Mouse (Mus musculus) limb, embryonic 14.5 days (tissue): ENCODE data around the gene Mtx1. TPM values are rescaled to one million over a fixed set of nuclear protein-coding genes. Genes with fewer than 3 reads are reported as not detected.

Experiments used
- ATAC-seq: fragments of 200-750 bp; cut with Nextera tagmentation; 2 replicates; pipeline ENCODE4 v1.8.0; 2017; ENCODE audit warnings: low read depth, moderate number of reproducible peaks, moderate TSS enrichment; ENCODE audit not compliant: low FRiP score
- DNase-seq: peaks from one replicate; pipeline ENCODE4 v3.0.0-alpha.2; 2015; ENCODE audit warnings: low spot score
- H3K27ac ChIP-seq: fragments of 300-500 bp; sonication (generic); replicated peaks from 2 replicates; pipeline ENCODE4 v1.5.1; 2014; ENCODE audit warnings: low read depth, mild to moderate bottlenecking, low read length, moderate library complexity, mixed read lengths
- H3K27me3 ChIP-seq: fragments of 300-500 bp; sonication (generic); 2 replicates; pipeline ENCODE4 v1.6.1; 2014; ENCODE audit warnings: low read length, mixed read lengths; ENCODE audit not compliant: control insufficient read depth, insufficient read depth
- H3K36me3 ChIP-seq: fragments of 300-500 bp; sonication (generic); 2 replicates; pipeline ENCODE4 v1.6.1; 2014; ENCODE audit warnings: mild to moderate bottlenecking, low read length, moderate library complexity, mixed read lengths; ENCODE audit not compliant: control insufficient read depth, insufficient read depth
- H3K4me1 ChIP-seq: fragments of 300-500 bp; sonication (generic); 2 replicates; pipeline ENCODE4 v1.6.1; 2014; ENCODE audit warnings: antibody characterized with exemption, low read length, mixed read lengths; ENCODE audit not compliant: control insufficient read depth, insufficient read depth
- H3K4me2 ChIP-seq: fragments of 300-500 bp; sonication (generic); replicated peaks from 2 replicates; pipeline ENCODE4 v1.6.1; 2014; ENCODE audit warnings: low read depth, mild to moderate bottlenecking, low read length, moderate library complexity; ENCODE audit not compliant: severe bottlenecking
- H3K4me3 ChIP-seq: fragments of 300-500 bp; sonication (generic); replicated peaks from 2 replicates; pipeline ENCODE4 v1.5.1; 2014; ENCODE audit warnings: low read length
- H3K9ac ChIP-seq: fragments of 300-500 bp; sonication (generic); 2 replicates; pipeline ENCODE4 v1.6.1; 2014; ENCODE audit warnings: mild to moderate bottlenecking, low read depth, low read length, moderate library complexity; ENCODE audit not compliant: severe bottlenecking
- H3K9me3 ChIP-seq: fragments of 300-500 bp; sonication (generic); 2 replicates; pipeline ENCODE4 v1.6.1; 2016; ENCODE audit warnings: low read length; ENCODE audit not compliant: control insufficient read depth
- POLR2A ChIP-seq: fragments of 200-500 bp; IDR thresholded peaks from 2 replicates; pipeline ENCODE4 v1.8.0; 2012; ENCODE audit warnings: inconsistent platforms, mild to moderate bottlenecking, moderate library complexity, borderline replicate concordance; ENCODE audit not compliant: insufficient read depth, insufficient read length; ENCODE audit errors: extremely low read depth
- WGBS: fragments of 180-500 bp; shearing (Covaris S2); extraction: QIAGEN DNeasy Blood & Tissue Kit; methylation state at CpG from one replicate; pipeline ENCODE4 v1.1.7; 2014; 5-methylcytosine and 5-hydroxymethylcytosine counted together
- polyA plus RNA-seq, 2 experiments: library from polyadenylated mRNA; depleted of rRNA in 1 of 2; stranded (reverse) in 1 of 2; unstranded in 1 of 2; fragments of >200 nt; fragmentation: Nextera tagmentation in 1 of 2; extraction: Ambion mirVana in 1 of 2; gene quantifications; 2 replicates each; pipeline versions ENCODE4 v1.2.1 to v1.2.3; 2012 to 2014

The Mtx1 gene
- polyA plus RNA-seq, 2 experiments: 163 to 196 TPM

DNA sequence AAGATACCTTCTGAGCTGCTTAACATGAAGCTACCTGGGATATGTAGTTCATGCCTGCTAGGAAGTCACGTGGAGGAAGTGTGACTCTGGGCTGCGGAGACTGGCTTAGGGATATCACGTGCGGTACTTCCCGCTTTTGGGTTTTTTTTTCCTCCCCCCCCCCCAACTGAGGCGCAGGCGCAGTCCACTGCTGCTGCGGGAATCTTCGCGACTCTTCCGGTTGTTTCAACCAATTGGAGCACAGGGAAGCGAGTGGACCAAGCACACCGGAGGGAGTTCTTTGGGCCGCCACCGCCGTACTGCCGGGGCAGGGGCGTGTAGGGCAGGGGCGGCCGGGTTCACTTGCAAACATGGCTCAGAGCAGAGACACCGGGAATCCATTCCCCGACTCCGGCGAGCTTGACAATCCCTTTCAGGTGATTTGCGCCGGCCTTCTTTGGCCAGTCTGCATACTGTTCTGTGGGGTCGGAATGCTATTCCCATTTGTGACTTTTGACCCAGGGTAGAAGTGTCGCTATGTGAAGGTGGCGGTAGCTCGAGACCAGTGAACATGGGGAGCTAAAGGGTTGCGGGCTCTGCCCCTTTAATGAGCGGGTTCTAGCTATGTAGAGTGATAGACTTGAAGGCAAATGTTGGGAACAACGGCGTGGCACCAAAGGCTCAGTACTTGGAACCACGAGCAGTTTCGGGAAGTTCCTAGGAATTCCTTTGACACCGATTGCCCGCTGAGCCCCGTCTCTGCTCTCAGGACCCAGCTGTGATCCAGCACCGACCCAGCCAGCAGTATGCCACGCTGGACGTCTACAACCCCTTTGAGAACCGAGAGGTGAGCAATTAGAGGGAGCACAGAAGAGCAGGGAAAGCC is 49.4 kb downstream of the Mtx1 start, which contains the start of gene Scamp3:
Gene Scamp3 (plus strand): TSS at position 232 of the 865 bp plus-strand sequence.
- peak; percentile 96 for ATAC-seq
- TF ChIP-seq POLR2A: no peak; the same call in 1 of the 2 replicates
- WGBS: 2% methylated on average over 43 of the region's 43 CpGs
- Histone ChIP-seq H3K4me2 (peak within 1 kb of the TSS; percentile 89), H3K36me3 (peaks cover 78% of the 10 kb centered on the region), H3K9ac (peak within 1 kb of the TSS; percentile 84), H3K27ac (peak within 1 kb of the TSS; percentile 78), H3K4me3 (peak within 1 kb of the TSS; percentile 83), H3K9me3 (no peaks in the 10 kb centered on the region), H3K4me1 (peaks cover 7% of the 10 kb centered on the region), H3K27me3 (no peaks in the 10 kb centered on the region)
- peak; percentile 94 for DNase-seq

DNA sequence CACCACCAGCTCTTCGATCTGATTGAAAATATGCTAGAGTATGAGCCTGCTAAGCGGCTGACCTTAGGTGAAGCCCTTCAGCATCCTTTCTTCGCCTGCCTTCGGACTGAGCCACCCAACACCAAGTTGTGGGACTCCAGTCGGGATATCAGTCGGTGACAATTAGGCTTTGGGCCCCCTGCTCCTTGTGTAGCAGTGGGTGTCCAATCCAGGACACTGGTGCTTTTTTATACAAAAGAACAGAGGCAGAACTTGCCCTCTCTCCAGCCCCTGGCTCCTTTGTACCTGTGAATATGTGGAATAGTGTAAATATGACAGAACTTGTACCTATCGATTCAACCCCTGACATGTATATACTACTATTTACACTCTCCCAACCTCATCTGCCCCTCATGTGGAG is 50.5 kb downstream of the Mtx1 start:
- ATAC-seq: no peak
- no peak for TF ChIP-seq POLR2A
- H3K27ac ChIP-seq: no peak overlapping the region
- no peak for DNase-seq
- no peaks in the 10 kb centered on the region for H3K27me3 ChIP-seq
- H3K4me2 ChIP-seq: no peak overlapping the region
- H3K4me3 ChIP-seq: 0 out of 2 replicates have a peak overlapping the region, but pooled peaks have one; percentile 0
- H3K9ac ChIP-seq: no peak overlapping the region
- WGBS: 88% methylated on average over 7 of the region's 7 CpGs
- peaks cover 77% of the 10 kb centered on the region for H3K36me3 ChIP-seq
- H3K9me3 ChIP-seq: no peaks in the 10 kb centered on the region
- H3K4me1 ChIP-seq: peaks cover 7% of the 10 kb centered on the region

DNA sequence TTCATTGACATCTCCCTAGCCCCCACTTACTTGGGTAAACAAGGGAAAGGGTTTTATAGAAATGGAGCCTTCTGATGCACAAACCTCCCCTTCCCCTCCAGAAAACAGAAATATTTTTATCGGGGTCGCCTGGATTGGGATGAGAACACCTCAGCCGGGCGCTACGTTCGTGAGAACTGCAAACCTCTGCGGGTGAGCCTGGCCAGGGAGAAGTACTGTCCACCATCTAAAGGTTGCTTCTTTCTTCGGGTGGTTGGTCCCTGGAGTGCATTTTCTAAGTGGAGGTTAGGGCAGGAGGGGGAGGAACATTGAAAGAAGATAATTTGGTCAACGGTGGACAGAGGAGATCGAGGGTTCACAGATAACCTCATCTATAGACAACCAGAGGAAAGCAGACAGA is 51.3 kb downstream of the Mtx1 start:
- H3K4me3 ChIP-seq: no peak overlapping the region
- peaks cover 7% of the 10 kb centered on the region for H3K4me1 ChIP-seq
- H3K9ac ChIP-seq: no peak overlapping the region
- TF ChIP-seq POLR2A: no peak
- no peak overlapping the region for H3K27ac ChIP-seq
- H3K9me3 ChIP-seq: no peaks in the 10 kb centered on the region
- peaks cover 78% of the 10 kb centered on the region for H3K36me3 ChIP-seq
- ATAC-seq: no peak
- H3K4me2 ChIP-seq: no peak overlapping the region
- no peaks in the 10 kb centered on the region for H3K27me3 ChIP-seq
- no peak for DNase-seq
- WGBS: 91% methylated on average over 10 of the region's 10 CpGs

DNA sequence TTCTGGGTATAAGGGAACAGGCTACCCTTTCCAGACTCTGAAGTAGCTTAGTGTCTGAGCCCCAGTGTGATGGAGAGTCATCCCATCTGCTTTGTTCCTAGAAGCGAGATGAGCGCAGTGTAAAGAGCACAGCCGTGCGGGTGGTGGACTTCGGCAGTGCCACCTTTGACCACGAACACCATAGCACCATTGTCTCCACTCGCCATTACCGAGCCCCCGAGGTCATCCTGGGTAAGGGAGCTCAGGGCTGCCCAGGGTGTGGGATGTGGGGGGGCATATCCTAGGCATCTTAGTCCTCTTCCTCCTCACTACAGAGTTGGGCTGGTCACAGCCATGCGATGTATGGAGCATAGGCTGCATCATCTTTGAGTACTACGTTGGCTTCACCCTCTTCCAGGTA is 52.0 kb downstream of the Mtx1 start:
- peaks cover 7% of the 10 kb centered on the region for H3K4me1 ChIP-seq
- H3K27me3 ChIP-seq: no peaks in the 10 kb centered on the region
- no peak overlapping the region for H3K4me3 ChIP-seq
- H3K9ac ChIP-seq: no peak overlapping the region
- DNase-seq: no peak
- TF ChIP-seq POLR2A: no peak
- H3K27ac ChIP-seq: no peak overlapping the region
- peaks cover 78% of the 10 kb centered on the region for H3K36me3 ChIP-seq
- H3K4me2 ChIP-seq: no peak overlapping the region
- 92% methylated on average over 11 of the region's 11 CpGs for WGBS
- no peaks in the 10 kb centered on the region for H3K9me3 ChIP-seq
- no peak for ATAC-seq

DNA sequence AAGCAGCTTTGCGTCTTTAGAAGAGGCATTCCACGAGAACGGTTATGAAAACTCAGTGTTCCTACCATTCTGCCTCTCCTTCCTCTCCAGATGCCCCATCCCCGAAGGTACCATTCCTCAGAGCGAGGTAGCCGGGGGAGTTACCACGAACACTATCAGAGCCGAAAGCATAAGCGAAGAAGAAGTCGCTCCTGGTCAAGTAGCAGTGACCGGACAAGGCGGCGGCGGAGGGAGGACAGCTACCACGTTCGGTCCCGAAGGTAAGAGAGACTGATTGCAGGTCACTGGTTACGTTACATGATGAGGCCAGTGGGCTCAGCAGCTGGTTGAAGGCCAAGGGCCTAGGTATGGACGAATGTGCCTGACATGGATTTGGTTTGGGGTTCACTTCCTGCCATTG is 59.9 kb downstream of the Mtx1 start:
- no peak overlapping the region for H3K27ac ChIP-seq
- no peaks in the 10 kb centered on the region for H3K9me3 ChIP-seq
- no peak for TF ChIP-seq POLR2A
- H3K4me2 ChIP-seq: no peak overlapping the region
- H3K36me3 ChIP-seq: peaks cover 56% of the 10 kb centered on the region
- DNase-seq (no peak), ATAC-seq (no peak)
- H3K27me3 ChIP-seq: no peaks in the 10 kb centered on the region
- no peak overlapping the region for H3K9ac ChIP-seq
- 92% methylated on average over 19 of the region's 19 CpGs for WGBS
- peaks cover 12% of the 10 kb centered on the region for H3K4me1 ChIP-seq
- H3K4me3 ChIP-seq: no peak overlapping the region
